Mouse (Mus musculus): Measurements from ENCODE around the gene Olfr593. TPM values are rescaled to one million over a fixed set of nuclear protein-coding genes. Genes with fewer than 3 reads are reported as not detected.
"Not testable (repeated sequence)": the region's sequence is repeated elsewhere in the genome, so short reads cannot be mapped to it uniquely, and the experiment has no call there.

Olfr593 gene
- polyA plus RNA-seq (2017; shearing (Covaris generic)) = not detected

GRCm38 (mm10) chr7:103211562-103211961, at the start of gene Olfr593:
Olfr593 (plus strand) TSS chr7:103211862.
- no peak for ATAC-seq

GRCm38 (mm10) chr7:103169697-103170096, 42.0 kb upstream of the Olfr593 start:
- ATAC-seq = no peak

- no peak for ATAC-seq
Observed at GRCm38 (mm10) chr7:103178240-103178639, 33.4 kb upstream of the Olfr593 start, which contains the start of gene Olfr591. Olfr591 (minus strand) TSS chr7:103178340.

- ATAC-seq = not testable (repeated sequence)
Observed at GRCm38 (mm10) chr7:103184503-103184902, 27.2 kb upstream of the Olfr593 start, which contains the start of gene Olfr592. Olfr592 (plus strand) TSS chr7:103184803.

- not testable (repeated sequence) for ATAC-seq
Observed at GRCm38 (mm10) chr7:103212050-103212449, 388 bp downstream of the Olfr593 start.

GRCm38 (mm10) chr7:103216696-103217095, 5.0 kb downstream of the Olfr593 start, which contains the start of gene Olfr594:
Olfr594 (plus strand) TSS chr7:103216996.
- no peak for ATAC-seq

- not testable (repeated sequence) for ATAC-seq
Observed at GRCm38 (mm10) chr7:103252405-103252804, 40.7 kb downstream of the Olfr593 start, which contains the start of gene Usp17ld. Usp17ld (minus strand) TSS chr7:103252505.

Other genes with a start within 250 kb of the Olfr593 start
- not detected for gene Olfr576, start 249.2 kb upstream of the Olfr593 start, polyA plus RNA-seq (2017; shearing (Covaris generic))
- gene Olfr577, start 235.9 kb upstream of the Olfr593 start, polyA plus RNA-seq (2017; shearing (Covaris generic)) = not detected
- gene Olfr578, start 222.5 kb upstream of the Olfr593 start, polyA plus RNA-seq (2017; shearing (Covaris generic)) = not detected
- not detected for gene Olfr582, start 173.8 kb upstream of the Olfr593 start, polyA plus RNA-seq (2017; shearing (Covaris generic))
- gene Olfr583, start 160.6 kb upstream of the Olfr593 start, polyA plus RNA-seq (2017; shearing (Covaris generic)) = not detected
- not detected for gene Olfr584, start 130.0 kb upstream of the Olfr593 start, polyA plus RNA-seq (2017; shearing (Covaris generic))
- not detected for gene Olfr585, start 114.1 kb upstream of the Olfr593 start, polyA plus RNA-seq (2017; shearing (Covaris generic))
- not detected for gene Olfr586, start 86.2 kb upstream of the Olfr593 start, polyA plus RNA-seq (2017; shearing (Covaris generic))
- gene Olfr588-ps1, start 71.0 kb upstream of the Olfr593 start, polyA plus RNA-seq (2017; shearing (Covaris generic)) = under 1 TPM in 1 of 2 experiments, not detected in 1; 0.07 TPM
- not detected for gene Olfr589, start 55.5 kb upstream of the Olfr593 start, polyA plus RNA-seq (2017; shearing (Covaris generic))
- gene Olfr591, start 33.5 kb upstream of the Olfr593 start, polyA plus RNA-seq (2017; shearing (Covaris generic)) = under 1 TPM in 1 of 2 experiments, not detected in 1; 0.09 TPM
- gene Olfr592, start 27.1 kb upstream of the Olfr593 start, polyA plus RNA-seq (2017; shearing (Covaris generic)) = not detected
- not detected for gene Olfr594, start 5.1 kb downstream of the Olfr593 start, polyA plus RNA-seq (2017; shearing (Covaris generic))
- gene Usp17ld, start 40.6 kb downstream of the Olfr593 start, polyA plus RNA-seq (2017; shearing (Covaris generic)) = not detected
- not detected for gene Olfr596, start 93.8 kb downstream of the Olfr593 start, polyA plus RNA-seq (2017; shearing (Covaris generic))
- gene Olfr597, start 104.5 kb downstream of the Olfr593 start, polyA plus RNA-seq (2017; shearing (Covaris generic)) = under 1 TPM in 1 of 2 experiments, not detected in 1; 0.12 TPM
- not detected for gene Olfr598, start 111.7 kb downstream of the Olfr593 start, polyA plus RNA-seq (2017; shearing (Covaris generic))
- gene Olfr599, start 124.1 kb downstream of the Olfr593 start, polyA plus RNA-seq (2017; shearing (Covaris generic)) = not detected
- not detected for gene Olfr600, start 137.8 kb downstream of the Olfr593 start, polyA plus RNA-seq (2017; shearing (Covaris generic))
- gene Olfr601, start 150.8 kb downstream of the Olfr593 start, polyA plus RNA-seq (2017; shearing (Covaris generic)) = not detected
- not detected for gene Olfr603, start 174.3 kb downstream of the Olfr593 start, polyA plus RNA-seq (2017; shearing (Covaris generic))
- not detected for gene Usp17lc, start 203.2 kb downstream of the Olfr593 start, polyA plus RNA-seq (2017; shearing (Covaris generic))
- gene Olfr605, start 233.6 kb downstream of the Olfr593 start, polyA plus RNA-seq (2017; shearing (Covaris generic)) = not detected
- gene Olfr606, start 237.2 kb downstream of the Olfr593 start, polyA plus RNA-seq (2017; shearing (Covaris generic)) = not detected